Mouse (Mus musculus): ENCODE measurements around the gene Arl6.

GRCm38 (mm10) chr16:59621554-59621953 is 17.6 kb downstream of the Arl6 start:
- TF ChIP-seq CTCF (IDR thresholded peaks at IDR 0.05; ENCODE audit: low read depth) (no peak), EP300 (IDR thresholded peaks at IDR 0.05; ENCODE audit: low read depth) (no peak)

Measured in heart, postnatal 0 days (tissue).